Mouse (Mus musculus): ENCODE results near the gene Slc19a2. TPM values are rescaled to one million over a fixed set of nuclear protein-coding genes. Genes with fewer than 3 reads are reported as not detected.

Slc19a2 gene
- polyA plus RNA-seq, 1 experiment from 2014 or later = 6.2 TPM

GRCm38 (mm10) chr1:164292040-164292439 lies 43.2 kb downstream of the Slc19a2 start:
- Histone ChIP-seq H3K4me3 (no peak overlapping the region), H3K27ac (no peak overlapping the region), H3K36me3 (peaks cover 42% of the 10 kb centered on the region), H3K4me1 (replicated peaks) (no peaks in the 10 kb centered on the region), H3K4me2 (no peak overlapping the region), H3K9me3 (replicated peaks) (no peaks in the 10 kb centered on the region), H3K27me3 (no peaks in the 10 kb centered on the region), H3K9ac (no peak overlapping the region)
- 86% methylated on average over 5 of the region's 5 CpGs for WGBS
- ATAC-seq (replicated peaks; ENCODE audit: insufficient number of reproducible peaks, insufficient read depth, low FRiP score, low read depth) = no peak

- Histone ChIP-seq H3K9me3 (replicated peaks) (no peaks in the 10 kb centered on the region), H3K27ac (no peak overlapping the region), H3K4me1 (replicated peaks) (no peaks in the 10 kb centered on the region), H3K36me3 (peaks cover 60% of the 10 kb centered on the region), H3K4me3 (no peak overlapping the region), H3K4me2 (no peak overlapping the region), H3K27me3 (no peaks in the 10 kb centered on the region), H3K9ac (no peak overlapping the region)
- no peak for ATAC-seq (replicated peaks; ENCODE audit: insufficient number of reproducible peaks, insufficient read depth, low FRiP score, low read depth)
- WGBS = 80% methylated on average over 6 of the region's 6 CpGs
Measured at GRCm38 (mm10) chr1:164294071-164294470, 45.2 kb downstream of the Slc19a2 start.

- H3K9ac ChIP-seq = no peak overlapping the region
- H3K27ac ChIP-seq = no peak overlapping the region
- no peak for ATAC-seq (replicated peaks; ENCODE audit: insufficient number of reproducible peaks, insufficient read depth, low FRiP score, low read depth)
Measured at GRCm38 (mm10) chr1:164296473-164296872, 47.6 kb downstream of the Slc19a2 start.

GRCm38 (mm10) chr1:164301949-164302348 lies 53.1 kb downstream of the Slc19a2 start:
- Histone ChIP-seq H3K4me2 (no peak overlapping the region), H3K4me3 (no peak overlapping the region), H3K27me3 (no peaks in the 10 kb centered on the region), H3K36me3 (peaks cover 54% of the 10 kb centered on the region), H3K9ac (no peak overlapping the region), H3K27ac (no peak overlapping the region), H3K4me1 (replicated peaks) (peaks cover 4% of the 10 kb centered on the region), H3K9me3 (replicated peaks) (no peaks in the 10 kb centered on the region)
- 82% methylated on average over 4 of the region's 4 CpGs for WGBS
- no peak for ATAC-seq (replicated peaks; ENCODE audit: insufficient number of reproducible peaks, insufficient read depth, low FRiP score, low read depth)

More at GRCm38 (mm10) chr1:164296473-164296872, 47.6 kb downstream of the Slc19a2 start:
- H3K36me3 ChIP-seq = peaks cover 62% of the 10 kb centered on the region
- no peaks in the 10 kb centered on the region for H3K9me3 ChIP-seq (replicated peaks)
- no peaks in the 10 kb centered on the region for H3K4me1 ChIP-seq (replicated peaks)
- no peak overlapping the region for H3K4me2 ChIP-seq
- H3K4me3 ChIP-seq = no peak overlapping the region
- 92% methylated on average over 4 of the region's 5 CpGs for WGBS
- no peaks in the 10 kb centered on the region for H3K27me3 ChIP-seq

GRCm38 (mm10) chr1:164303821-164304220 lies 55.0 kb downstream of the Slc19a2 start, which contains the start of gene Nme7:
TSS of gene Nme7 (plus strand) at chr1:164304121.
- Histone ChIP-seq H3K4me3 (no peak within 1 kb of the TSS), H3K9ac (no peak within 1 kb of the TSS), H3K9me3 (replicated peaks) (no peaks in the 10 kb centered on the region), H3K36me3 (peaks cover 38% of the 10 kb centered on the region), H3K4me1 (replicated peaks) (peaks cover 10% of the 10 kb centered on the region), H3K4me2 (no peak within 1 kb of the TSS), H3K27ac (no peak within 1 kb of the TSS), H3K27me3 (no peaks in the 10 kb centered on the region)
- no peak for ATAC-seq (replicated peaks; ENCODE audit: insufficient number of reproducible peaks, insufficient read depth, low FRiP score, low read depth)
- 90% methylated on average over 5 of the region's 5 CpGs for WGBS

GRCm38 (mm10) chr1:164307124-164307751 lies 58.4 kb downstream of the Slc19a2 start, which contains the start of gene Blzf1:
TSS of gene Blzf1 (minus strand) at chr1:164307489.
- peak within 1 kb of the TSS; percentile 74 for H3K27ac ChIP-seq
- under 1% methylated on average over 35 of the region's 35 CpGs for WGBS
- H3K9ac ChIP-seq = peak within 1 kb of the TSS; percentile 81
- peaks cover 10% of the 10 kb centered on the region for H3K4me1 ChIP-seq (replicated peaks)
- H3K36me3 ChIP-seq = peaks cover 8% of the 10 kb centered on the region
- no peaks in the 10 kb centered on the region for H3K27me3 ChIP-seq
- peak within 1 kb of the TSS; percentile 88 for H3K4me3 ChIP-seq
- ATAC-seq (replicated peaks; ENCODE audit: insufficient number of reproducible peaks, insufficient read depth, low FRiP score, low read depth) = peak; percentile 99
- H3K4me2 ChIP-seq = peak within 1 kb of the TSS; percentile 80
- no peaks in the 10 kb centered on the region for H3K9me3 ChIP-seq (replicated peaks)

- Histone ChIP-seq H3K4me1 (replicated peaks) (peaks cover 10% of the 10 kb centered on the region), H3K36me3 (peaks cover 3% of the 10 kb centered on the region; the same call in 1 of the 2 replicates), H3K4me2 (peak overlapping the region; percentile 80), H3K9ac (peak overlapping the region; percentile 53; the same call in 1 of the 2 replicates), H3K4me3 (peak overlapping the region; percentile 88), H3K27me3 (no peaks in the 10 kb centered on the region), H3K9me3 (replicated peaks) (no peaks in the 10 kb centered on the region), H3K27ac (no peak overlapping the region)
- no peak for ATAC-seq (replicated peaks; ENCODE audit: insufficient number of reproducible peaks, insufficient read depth, low FRiP score, low read depth)
- 9% methylated on average over 10 of the region's 10 CpGs for WGBS
Measured at GRCm38 (mm10) chr1:164307922-164308321, 59.1 kb downstream of the Slc19a2 start.

- no peak overlapping the region for H3K4me2 ChIP-seq
- H3K27me3 ChIP-seq = no peaks in the 10 kb centered on the region
- no peak overlapping the region for H3K4me3 ChIP-seq
- peaks cover 6% of the 10 kb centered on the region for H3K36me3 ChIP-seq
- WGBS = 91% methylated on average over 5 of the region's 5 CpGs
- no peak overlapping the region for H3K9ac ChIP-seq
- peaks cover 11% of the 10 kb centered on the region for H3K4me1 ChIP-seq (replicated peaks)
- H3K27ac ChIP-seq = no peak overlapping the region
- ATAC-seq (replicated peaks; ENCODE audit: insufficient number of reproducible peaks, insufficient read depth, low FRiP score, low read depth) = no peak
- H3K9me3 ChIP-seq (replicated peaks) = no peaks in the 10 kb centered on the region
Measured at GRCm38 (mm10) chr1:164314085-164314484, 65.2 kb downstream of the Slc19a2 start.

Other genes starting within 250 kb of the Slc19a2 start
- gene Sele, start 200.8 kb upstream of the Slc19a2 start, polyA plus RNA-seq (2015; fragmentation: Nextera tagmentation; extraction: Ambion mirVana) = 2.0 and 2.3 TPM in 2 replicates
- 2.0 and 17.9 TPM in 2 replicates for gene Sell, start 187.1 kb upstream of the Slc19a2 start, polyA plus RNA-seq (2015; fragmentation: Nextera tagmentation; extraction: Ambion mirVana)
- gene Selp, start 133.8 kb upstream of the Slc19a2 start, polyA plus RNA-seq (2015; fragmentation: Nextera tagmentation; extraction: Ambion mirVana) = 0.35 and 0.42 TPM in 2 replicates
- gene F5, start 97.2 kb upstream of the Slc19a2 start, polyA plus RNA-seq (2015; fragmentation: Nextera tagmentation; extraction: Ambion mirVana) = 0.31 and 0.34 TPM in 2 replicates
- gene Ccdc181, start 26.5 kb downstream of the Slc19a2 start, polyA plus RNA-seq (2015; fragmentation: Nextera tagmentation; extraction: Ambion mirVana) = 10.4 TPM in 2 replicates
- 16.1 and 19.4 TPM in 2 replicates for gene Nme7, start 55.1 kb downstream of the Slc19a2 start, polyA plus RNA-seq (2015; fragmentation: Nextera tagmentation; extraction: Ambion mirVana)
- gene Blzf1, start 58.4 kb downstream of the Slc19a2 start, polyA plus RNA-seq (2015; fragmentation: Nextera tagmentation; extraction: Ambion mirVana) = 26.1 and 27.2 TPM in 2 replicates
- gene Atp1b1, start 209.3 kb downstream of the Slc19a2 start, polyA plus RNA-seq (2015; fragmentation: Nextera tagmentation; extraction: Ambion mirVana) = 267 and 301 TPM in 2 replicates

Data from heart, embryonic 15.5 days (tissue).